Mouse (Mus musculus) hindbrain, embryonic 11.5 days (tissue): Measurements from ENCODE around the gene Spns2. TPM values are rescaled to one million over a fixed set of nuclear protein-coding genes. Genes with fewer than 3 reads are reported as not detected.
A peak's percentile ranks its signal among the peaks of the same experiment; 100 is the strongest.

Source experiments
- ATAC-seq: fragments of 200-750 bp; cut with Nextera tagmentation; 2 replicates; pipeline ENCODE4 v1.8.0; 2017; ENCODE audit warnings: mild to moderate bottlenecking, moderate TSS enrichment, moderate library complexity; ENCODE audit not compliant: low FRiP score
- DNase-seq: peaks from one replicate; pipeline ENCODE4 v3.0.0-alpha.2; 2015; ENCODE audit warnings: low spot score
- H3K27ac ChIP-seq: fragments of 300-500 bp; sonication (generic); 2 replicates; pipeline ENCODE4 v1.5.1; 2014; ENCODE audit warnings: mild to moderate bottlenecking, low read depth, low read length
- H3K27me3 ChIP-seq: fragments of 300-500 bp; sonication (generic); 2 replicates; pipeline ENCODE4 v1.6.1; 2014; ENCODE audit warnings: mild to moderate bottlenecking, low read length, moderate library complexity, mixed read lengths; ENCODE audit not compliant: control insufficient read depth, insufficient read depth
- H3K36me3 ChIP-seq: fragments of 300-500 bp; sonication (generic); 2 replicates; pipeline ENCODE4 v1.6.1; 2014; ENCODE audit warnings: mild to moderate bottlenecking, low read length, moderate library complexity, mixed read lengths; ENCODE audit not compliant: control insufficient read depth, insufficient read depth
- H3K4me1 ChIP-seq: fragments of 300-500 bp; sonication (generic); replicated peaks from 2 replicates; pipeline ENCODE4 v1.6.1; 2014; ENCODE audit warnings: low read length, mixed read lengths; ENCODE audit not compliant: control insufficient read depth, insufficient read depth
- H3K4me2 ChIP-seq: fragments of 300-500 bp; sonication (generic); replicated peaks from 2 replicates; pipeline ENCODE4 v1.6.1; 2014; ENCODE audit warnings: mild to moderate bottlenecking, low read depth, low read length
- H3K4me3 ChIP-seq: fragments of 300-500 bp; sonication (generic); 2 replicates; pipeline ENCODE4 v1.5.1; 2014; ENCODE audit warnings: low read depth, low read length
- H3K9ac ChIP-seq: fragments of 300-500 bp; sonication (generic); 2 replicates; pipeline ENCODE4 v1.6.1; 2014; ENCODE audit warnings: low read depth, low read length
- H3K9me3 ChIP-seq: fragments of 300-500 bp; sonication (generic); 2 replicates; pipeline ENCODE4 v1.6.1; 2016; ENCODE audit warnings: low read length; ENCODE audit not compliant: control insufficient read depth
- WGBS: fragments of 180-500 bp; shearing (Covaris S2); extraction: QIAGEN DNeasy Blood & Tissue Kit; methylation state at CpG from one replicate; pipeline ENCODE4 v1.1.7; 2014; 5-methylcytosine and 5-hydroxymethylcytosine counted together
- polyA plus RNA-seq: library from polyadenylated mRNA; unstranded; fragments of >200 nt; fragmentation: Nextera tagmentation; extraction: Ambion mirVana; gene quantifications from 2 replicates; pipeline ENCODE4 v1.2.1, GENCODE M21; 2014

The Spns2 gene
- polyA plus RNA-seq, 1 experiment from 2014 or later, result 5.3 TPM

GRCm38 (mm10) chr11:72411093-72411921 lies 78.4 kb downstream of the Spns2 start, which contains the start of gene Smtnl2:
Gene Smtnl2 (minus strand): TSS chr11:72411713.
- Histone ChIP-seq H3K4me2 (peak within 1 kb of the TSS; percentile 98), H3K4me3 (peak within 1 kb of the TSS; percentile 58), H3K27me3 (peaks cover 3% of the 10 kb centered on the region), H3K27ac (no peak within 1 kb of the TSS), H3K4me1 (no peaks in the 10 kb centered on the region; the same call in 1 of the 2 replicates), H3K9ac (peak within 1 kb of the TSS; percentile 49; the same call in 1 of the 2 replicates), H3K36me3 (no peaks in the 10 kb centered on the region), H3K9me3 (no peaks in the 10 kb centered on the region)
- under 1% methylated on average over 79 of the region's 86 CpGs for WGBS
- ATAC-seq, result peak; percentile 92
- DNase-seq, result peak; percentile 84

GRCm38 (mm10) chr11:72410521-72411092 lies 79.1 kb downstream of the Spns2 start:
- ATAC-seq (0 out of 2 replicates have a peak, but pooled peaks have one; percentile 29), DNase-seq (peak; percentile 42)
- Histone ChIP-seq H3K4me2 (peak overlapping the region; percentile 98), H3K36me3 (no peaks in the 10 kb centered on the region), H3K27ac (no peak overlapping the region), H3K27me3 (peaks cover 3% of the 10 kb centered on the region), H3K4me1 (no peaks in the 10 kb centered on the region; the same call in 1 of the 2 replicates), H3K4me3 (peak overlapping the region; percentile 58), H3K9ac (no peak overlapping the region), H3K9me3 (no peaks in the 10 kb centered on the region)
- 1% methylated on average over 25 of the region's 25 CpGs for WGBS

- DNase-seq, result no peak
- Histone ChIP-seq H3K4me3 (no peak overlapping the region), H3K9ac (no peak overlapping the region), H3K27me3 (peaks cover 3% of the 10 kb centered on the region), H3K4me1 (no peaks in the 10 kb centered on the region; the same call in 1 of the 2 replicates), H3K9me3 (no peaks in the 10 kb centered on the region), H3K27ac (no peak overlapping the region), H3K4me2 (no peak overlapping the region), H3K36me3 (no peaks in the 10 kb centered on the region)
- no peak for ATAC-seq
- 76% methylated on average over 12 of the region's 12 CpGs for WGBS
Measured at GRCm38 (mm10) chr11:72409649-72410385, 79.9 kb downstream of the Spns2 start.

- H3K4me3 ChIP-seq, result no peak overlapping the region
- no peaks in the 10 kb centered on the region for H3K36me3 ChIP-seq
- DNase-seq (no peak), ATAC-seq (no peak)
- H3K9ac ChIP-seq, result no peak overlapping the region
- no peaks in the 10 kb centered on the region; the same call in 1 of the 2 replicates for H3K4me1 ChIP-seq
- H3K27ac ChIP-seq, result no peak overlapping the region
- no peak overlapping the region for H3K4me2 ChIP-seq
- no peaks in the 10 kb centered on the region for H3K9me3 ChIP-seq
- peaks cover 3% of the 10 kb centered on the region for H3K27me3 ChIP-seq
- 65% methylated on average over 9 of the region's 9 CpGs for WGBS
Measured at GRCm38 (mm10) chr11:72408451-72409170, 81.1 kb downstream of the Spns2 start.

- Histone ChIP-seq H3K36me3 (no peaks in the 10 kb centered on the region), H3K27ac (no peak overlapping the region), H3K4me2 (no peak overlapping the region), H3K4me3 (no peak overlapping the region), H3K9ac (no peak overlapping the region), H3K9me3 (no peaks in the 10 kb centered on the region), H3K4me1 (no peaks in the 10 kb centered on the region; the same call in 1 of the 2 replicates), H3K27me3 (peaks cover 3% of the 10 kb centered on the region)
- DNase-seq (no peak), ATAC-seq (no peak)
- 17% methylated on average over 7 of the region's 7 CpGs for WGBS
Measured at GRCm38 (mm10) chr11:72407574-72407973, 82.1 kb downstream of the Spns2 start.

- no peaks in the 10 kb centered on the region for H3K9me3 ChIP-seq
- H3K27me3 ChIP-seq, result peaks cover 3% of the 10 kb centered on the region
- no peak overlapping the region for H3K27ac ChIP-seq
- H3K9ac ChIP-seq, result no peak overlapping the region
- ATAC-seq, result no peak
- H3K4me1 ChIP-seq, result no peaks in the 10 kb centered on the region; the same call in 1 of the 2 replicates
- 17% methylated on average over 3 of the region's 3 CpGs for WGBS
- no peak for DNase-seq
- H3K4me2 ChIP-seq, result no peak overlapping the region
- no peaks in the 10 kb centered on the region for H3K36me3 ChIP-seq
- no peak overlapping the region for H3K4me3 ChIP-seq
Measured at GRCm38 (mm10) chr11:72407081-72407480, 82.6 kb downstream of the Spns2 start.

- WGBS, result 50% methylated on average over 8 of the region's 8 CpGs
- H3K4me2 ChIP-seq, result no peak overlapping the region
- H3K27me3 ChIP-seq, result peaks cover 3% of the 10 kb centered on the region
- DNase-seq (no peak), ATAC-seq (no peak)
- no peaks in the 10 kb centered on the region; the same call in 1 of the 2 replicates for H3K4me1 ChIP-seq
- H3K4me3 ChIP-seq, result no peak overlapping the region
- H3K9me3 ChIP-seq, result no peaks in the 10 kb centered on the region
- H3K27ac ChIP-seq, result no peak overlapping the region
- H3K9ac ChIP-seq, result no peak overlapping the region
- no peaks in the 10 kb centered on the region for H3K36me3 ChIP-seq
Measured at GRCm38 (mm10) chr11:72406079-72406675, 83.5 kb downstream of the Spns2 start.

- peaks cover under 1% of the 10 kb centered on the region; the same call in 1 of the 2 replicates for H3K27me3 ChIP-seq
- DNase-seq (no peak), ATAC-seq (no peak)
- no peak overlapping the region for H3K4me3 ChIP-seq
- H3K4me2 ChIP-seq, result no peak overlapping the region
- no peaks in the 10 kb centered on the region for H3K9me3 ChIP-seq
- no peak overlapping the region for H3K27ac ChIP-seq
- 62% methylated on average over 4 of the region's 4 CpGs for WGBS
- H3K36me3 ChIP-seq, result no peaks in the 10 kb centered on the region
- H3K4me1 ChIP-seq, result no peaks in the 10 kb centered on the region; the same call in 1 of the 2 replicates
- no peak overlapping the region for H3K9ac ChIP-seq
Measured at GRCm38 (mm10) chr11:72405532-72405931, 84.2 kb downstream of the Spns2 start.
